Mouse (Mus musculus) heart, embryonic 16.5 days (tissue): ENCODE measurements around the gene Atp2a2. TPM values are rescaled to one million over a fixed set of nuclear protein-coding genes. Genes with fewer than 3 reads are reported as not detected.

ENCODE experiments used
- ATAC-seq: fragments of 200-750 bp; cut with Nextera tagmentation; replicated peaks from 2 replicates; pipeline ENCODE4 v1.8.0; 2017; ENCODE audit warnings: moderate number of reproducible peaks; ENCODE audit not compliant: insufficient read depth, low FRiP score; ENCODE audit errors: extremely low read depth
- H3K27ac ChIP-seq: fragments of 300-500 bp; sonication (generic); 2 replicates; pipeline ENCODE4 v1.5.1; 2014; ENCODE audit warnings: mild to moderate bottlenecking, low read length, control low read depth, moderate library complexity
- H3K27me3 ChIP-seq: fragments of 300-500 bp; sonication (generic); 2 replicates; pipeline ENCODE4 v1.6.1; 2014; ENCODE audit warnings: low read length, mixed read lengths; ENCODE audit not compliant: control insufficient read depth, insufficient read depth
- H3K36me3 ChIP-seq: fragments of 300-500 bp; sonication (generic); 2 replicates; pipeline ENCODE4 v1.6.1; 2014; ENCODE audit not compliant: control insufficient read depth, insufficient read depth
- H3K4me1 ChIP-seq: fragments of 300-500 bp; sonication (generic); 2 replicates; pipeline ENCODE4 v1.6.1; 2014; ENCODE audit warnings: low read length, mixed read lengths; ENCODE audit not compliant: control insufficient read depth, insufficient read depth
- H3K4me2 ChIP-seq: fragments of 300-500 bp; sonication (generic); 2 replicates; pipeline ENCODE4 v1.6.1; 2014; ENCODE audit warnings: low read depth, mild to moderate bottlenecking, control low read depth, low read length
- H3K4me3 ChIP-seq: fragments of 300-500 bp; sonication (generic); 2 replicates; pipeline ENCODE4 v1.5.1; 2014; ENCODE audit warnings: mild to moderate bottlenecking, control low read depth, low read length
- H3K9ac ChIP-seq: fragments of 300-500 bp; sonication (generic); 2 replicates; pipeline ENCODE4 v1.6.1; 2014; ENCODE audit warnings: low read length, control low read depth
- H3K9me3 ChIP-seq: fragments of 300-500 bp; sonication (generic); replicated peaks from 2 replicates; pipeline ENCODE4 v1.6.1; 2016; ENCODE audit warnings: low read length; ENCODE audit not compliant: control insufficient read depth
- WGBS: fragments of 180-500 bp; shearing (Covaris S2); extraction: QIAGEN DNeasy Blood & Tissue Kit; methylation state at CpG from one replicate; pipeline ENCODE4 v1.1.7; 2014; 5-methylcytosine and 5-hydroxymethylcytosine counted together
- polyA plus RNA-seq: library from polyadenylated mRNA; unstranded; fragments of >200 nt; fragmentation: Nextera tagmentation; extraction: Ambion mirVana; gene quantifications from 2 replicates; pipeline ENCODE4 v1.2.1, GENCODE M21; 2015

Atp2a2 gene
- polyA plus RNA-seq, 1 experiment from 2014 or later, result 306 TPM

GRCm38 (mm10) chr5:122454883-122455282 is 47.1 kb downstream of the Atp2a2 start:
- H3K9ac ChIP-seq, result no peak overlapping the region
- H3K36me3 ChIP-seq, result peaks cover 69% of the 10 kb centered on the region
- no peak for ATAC-seq
- H3K27ac ChIP-seq, result peak overlapping the region; percentile 17; the same call in 1 of the 2 replicates
- H3K4me1 ChIP-seq, result peaks cover 4% of the 10 kb centered on the region; the same call in 1 of the 2 replicates
- 87% methylated on average over 3 of the region's 3 CpGs for WGBS
- H3K4me3 ChIP-seq, result no peak overlapping the region
- no peaks in the 10 kb centered on the region for H3K9me3 ChIP-seq
- H3K4me2 ChIP-seq, result no peak overlapping the region
- no peaks in the 10 kb centered on the region for H3K27me3 ChIP-seq

GRCm38 (mm10) chr5:122454442-122454841 is 47.6 kb downstream of the Atp2a2 start:
- H3K4me1 ChIP-seq, result peaks cover 4% of the 10 kb centered on the region; the same call in 1 of the 2 replicates
- H3K27ac ChIP-seq, result peak overlapping the region; percentile 17; the same call in 1 of the 2 replicates
- H3K4me2 ChIP-seq, result no peak overlapping the region
- WGBS, result 74% methylated on average over 4 of the region's 4 CpGs
- no peak for ATAC-seq
- H3K27me3 ChIP-seq, result no peaks in the 10 kb centered on the region
- H3K9ac ChIP-seq, result no peak overlapping the region
- no peak overlapping the region for H3K4me3 ChIP-seq
- H3K9me3 ChIP-seq, result no peaks in the 10 kb centered on the region
- peaks cover 64% of the 10 kb centered on the region for H3K36me3 ChIP-seq

GRCm38 (mm10) chr5:122453188-122453587 is 48.8 kb downstream of the Atp2a2 start:
- Histone ChIP-seq H3K27ac (peak overlapping the region; percentile 10), H3K4me2 (no peak overlapping the region), H3K4me1 (peaks cover 4% of the 10 kb centered on the region; the same call in 1 of the 2 replicates), H3K27me3 (no peaks in the 10 kb centered on the region), H3K36me3 (peaks cover 52% of the 10 kb centered on the region), H3K9ac (no peak overlapping the region), H3K4me3 (no peak overlapping the region), H3K9me3 (no peaks in the 10 kb centered on the region)
- ATAC-seq, result no peak
- WGBS, result 53% methylated on average over 6 of the region's 6 CpGs

GRCm38 (mm10) chr5:122452194-122452593 is 49.8 kb downstream of the Atp2a2 start:
- 70% methylated on average over 7 of the region's 7 CpGs for WGBS
- no peak for ATAC-seq
- peak overlapping the region; percentile 66 for H3K27ac ChIP-seq
- no peak overlapping the region for H3K4me3 ChIP-seq
- H3K4me2 ChIP-seq, result no peak overlapping the region
- H3K4me1 ChIP-seq, result peaks cover 4% of the 10 kb centered on the region; the same call in 1 of the 2 replicates
- H3K9ac ChIP-seq, result no peak overlapping the region
- peaks cover 43% of the 10 kb centered on the region for H3K36me3 ChIP-seq
- H3K27me3 ChIP-seq, result no peaks in the 10 kb centered on the region
- H3K9me3 ChIP-seq, result no peaks in the 10 kb centered on the region

- 69% methylated on average over 5 of the region's 5 CpGs for WGBS
- Histone ChIP-seq H3K4me3 (no peak overlapping the region), H3K27ac (peak overlapping the region; percentile 66), H3K4me2 (no peak overlapping the region), H3K9ac (no peak overlapping the region), H3K27me3 (no peaks in the 10 kb centered on the region), H3K36me3 (peaks cover 38% of the 10 kb centered on the region), H3K9me3 (no peaks in the 10 kb centered on the region), H3K4me1 (peaks cover 4% of the 10 kb centered on the region; the same call in 1 of the 2 replicates)
- no peak for ATAC-seq
Measured at GRCm38 (mm10) chr5:122451324-122451723, 50.7 kb downstream of the Atp2a2 start.

- ATAC-seq, result no peak
- Histone ChIP-seq H3K4me2 (no peak overlapping the region), H3K27ac (peak overlapping the region; percentile 66), H3K4me1 (peaks cover 4% of the 10 kb centered on the region; the same call in 1 of the 2 replicates), H3K36me3 (peaks cover 40% of the 10 kb centered on the region), H3K9ac (no peak overlapping the region), H3K9me3 (no peaks in the 10 kb centered on the region), H3K27me3 (no peaks in the 10 kb centered on the region), H3K4me3 (no peak overlapping the region)
- 37% methylated on average over 5 of the region's 5 CpGs for WGBS
Measured at GRCm38 (mm10) chr5:122450913-122451317, 51.1 kb downstream of the Atp2a2 start.

GRCm38 (mm10) chr5:122449946-122450345 is 52.1 kb downstream of the Atp2a2 start:
- ATAC-seq, result no peak

GRCm38 (mm10) chr5:122448869-122449268 is 53.2 kb downstream of the Atp2a2 start:
- no peaks in the 10 kb centered on the region for H3K27me3 ChIP-seq
- no peaks in the 10 kb centered on the region for H3K9me3 ChIP-seq
- ATAC-seq, result no peak
- 74% methylated on average over 5 of the region's 5 CpGs for WGBS
- no peak overlapping the region for H3K27ac ChIP-seq
- H3K4me3 ChIP-seq, result no peak overlapping the region
- no peak overlapping the region for H3K9ac ChIP-seq
- no peak overlapping the region for H3K4me2 ChIP-seq
- H3K36me3 ChIP-seq, result peaks cover 34% of the 10 kb centered on the region
- H3K4me1 ChIP-seq, result no peaks in the 10 kb centered on the region; the same call in 1 of the 2 replicates

More at GRCm38 (mm10) chr5:122449946-122450345, 52.1 kb downstream of the Atp2a2 start:
- no peaks in the 10 kb centered on the region for H3K27me3 ChIP-seq
- 60% methylated on average over 7 of the region's 7 CpGs for WGBS
- no peak overlapping the region for H3K4me3 ChIP-seq
- H3K36me3 ChIP-seq, result peaks cover 35% of the 10 kb centered on the region
- H3K9ac ChIP-seq, result no peak overlapping the region
- no peak overlapping the region for H3K27ac ChIP-seq
- no peak overlapping the region for H3K4me2 ChIP-seq
- H3K4me1 ChIP-seq, result peaks cover 4% of the 10 kb centered on the region; the same call in 1 of the 2 replicates
- H3K9me3 ChIP-seq, result no peaks in the 10 kb centered on the region

- Histone ChIP-seq H3K9ac (no peak overlapping the region), H3K27ac (no peak overlapping the region), H3K36me3 (peaks cover 33% of the 10 kb centered on the region), H3K4me3 (no peak overlapping the region), H3K4me1 (no peaks in the 10 kb centered on the region; the same call in 1 of the 2 replicates), H3K4me2 (no peak overlapping the region), H3K27me3 (no peaks in the 10 kb centered on the region), H3K9me3 (no peaks in the 10 kb centered on the region)
- ATAC-seq, result no peak
- 84% methylated on average over 8 of the region's 8 CpGs for WGBS
Measured at GRCm38 (mm10) chr5:122447857-122448256, 54.2 kb downstream of the Atp2a2 start.
